Mouse (Mus musculus) left cerebral cortex, adult 18-20 months (tissue): Measurements from ENCODE around the gene Kremen2. TPM values are rescaled to one million over a fixed set of nuclear protein-coding genes. Genes with fewer than 3 reads are reported as not detected.

Experiments used
- DNase-seq, 2 experiments: peaks; one replicate each; pipeline ENCODE4 v3.0.0; 2021 to 2022; ENCODE audit warnings: low spot score in 2 of 2, mixed read lengths in 1 of 2
- total RNA-seq, 2 experiments: library from RNA; stranded (reverse); gene quantifications; 2 replicates each; pipeline ENCODE4 v1.2.3; 2021

Gene Kremen2
- total RNA-seq, 2 experiments from 2014 or later, result 0.60 to 0.82 TPM

DNA sequence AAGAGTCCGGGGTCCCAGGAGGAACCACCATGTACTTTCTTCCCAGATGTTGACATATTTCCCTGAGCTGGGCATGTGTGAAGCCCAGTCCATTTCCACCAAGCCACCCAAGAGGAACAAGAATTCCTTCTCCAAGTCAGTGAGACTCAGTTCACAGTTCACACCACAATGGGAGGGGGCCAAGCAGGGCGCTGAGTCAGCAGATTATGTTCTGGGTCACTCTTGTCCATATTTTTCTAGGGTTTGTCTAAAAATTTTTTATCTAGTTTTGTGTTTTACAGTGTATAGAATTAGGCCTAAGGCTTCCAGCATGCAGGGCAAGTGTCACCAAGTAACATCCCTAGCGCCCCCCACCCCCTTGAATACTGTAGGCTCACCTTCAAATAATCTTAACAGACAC is 15.5 kb upstream of the Kremen2 start:
- no peak for DNase-seq

DNA sequence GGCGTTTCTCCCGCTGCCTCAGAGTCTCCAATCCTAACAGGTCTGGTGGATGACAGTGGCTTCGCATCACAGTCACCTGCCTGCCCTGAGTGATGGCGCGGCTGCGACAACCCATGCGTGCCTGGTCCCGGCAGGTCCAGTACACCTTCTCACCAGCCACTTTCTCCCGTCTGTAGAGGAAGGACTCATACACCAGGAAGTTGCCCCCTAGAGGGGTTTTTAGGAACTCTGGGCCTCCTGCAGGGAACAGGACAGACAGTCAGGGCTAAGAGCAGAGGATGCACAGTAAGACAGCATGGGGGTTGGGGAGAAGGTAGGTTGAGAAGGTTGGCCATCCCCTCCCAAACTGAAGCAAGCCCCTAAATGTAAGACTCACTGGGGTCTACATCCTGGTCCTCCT is 14.6 kb upstream of the Kremen2 start:
- DNase-seq, result no peak

DNA sequence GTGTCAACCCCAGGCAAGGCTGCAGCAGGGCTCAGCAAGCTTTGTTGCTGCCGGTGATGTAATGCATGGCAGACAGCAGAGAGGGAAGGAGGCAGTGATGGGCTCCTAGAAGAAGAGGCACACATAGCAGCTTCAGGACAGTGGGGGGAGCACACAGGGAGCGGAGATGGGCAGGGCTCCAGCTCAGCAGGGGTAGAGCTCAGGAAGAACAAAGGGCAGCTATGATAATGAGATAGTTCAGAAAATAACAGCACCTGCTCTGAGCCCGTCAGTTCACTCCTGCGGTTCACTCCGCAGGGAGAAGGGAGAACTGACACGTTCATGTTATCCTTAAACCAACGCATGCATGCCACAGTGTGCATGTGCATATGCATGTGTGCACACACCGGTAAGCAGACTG is 13.2 kb upstream of the Kremen2 start:
- no peak for DNase-seq

DNA sequence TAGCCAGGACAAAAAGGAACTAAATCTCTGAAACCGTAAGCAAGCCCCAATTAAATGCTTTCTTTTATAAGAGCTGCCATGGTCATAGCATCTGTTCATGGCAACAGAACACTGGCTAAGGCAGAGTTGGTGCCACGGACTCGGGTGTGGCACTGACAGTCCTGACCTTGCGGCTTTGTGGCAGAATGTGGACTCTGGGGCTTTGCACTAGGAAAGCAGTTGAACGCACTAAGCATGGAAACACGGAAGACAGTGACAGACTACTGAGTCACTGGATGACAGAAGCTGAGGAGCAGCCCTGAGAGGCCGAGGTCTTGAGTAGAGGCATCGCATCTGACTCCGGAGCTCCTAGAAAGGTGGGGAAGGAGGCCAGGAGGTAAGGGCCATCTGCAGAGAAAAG is 11.9 kb upstream of the Kremen2 start:
- DNase-seq, result no peak

DNA sequence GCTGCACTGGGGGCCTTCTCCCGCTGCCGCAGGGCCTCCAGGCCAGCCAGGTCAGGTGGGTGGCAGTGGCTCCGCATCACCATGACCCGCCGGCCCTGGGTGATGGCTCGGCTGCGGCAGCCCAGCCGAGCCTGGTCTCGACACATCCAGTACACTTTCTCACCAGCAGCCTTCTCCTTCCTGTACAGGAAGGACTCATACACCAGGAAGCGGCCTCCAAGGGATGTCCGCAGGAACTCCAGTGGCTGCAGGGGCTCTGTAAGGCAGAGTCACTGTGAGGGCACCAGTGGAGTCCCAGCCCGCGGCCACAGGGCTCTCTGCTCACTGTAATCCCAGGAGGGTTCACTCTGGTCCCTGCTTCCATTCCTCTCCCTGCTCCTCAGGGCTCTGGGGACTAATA is 10.1 kb upstream of the Kremen2 start:
- no peak for DNase-seq

DNA sequence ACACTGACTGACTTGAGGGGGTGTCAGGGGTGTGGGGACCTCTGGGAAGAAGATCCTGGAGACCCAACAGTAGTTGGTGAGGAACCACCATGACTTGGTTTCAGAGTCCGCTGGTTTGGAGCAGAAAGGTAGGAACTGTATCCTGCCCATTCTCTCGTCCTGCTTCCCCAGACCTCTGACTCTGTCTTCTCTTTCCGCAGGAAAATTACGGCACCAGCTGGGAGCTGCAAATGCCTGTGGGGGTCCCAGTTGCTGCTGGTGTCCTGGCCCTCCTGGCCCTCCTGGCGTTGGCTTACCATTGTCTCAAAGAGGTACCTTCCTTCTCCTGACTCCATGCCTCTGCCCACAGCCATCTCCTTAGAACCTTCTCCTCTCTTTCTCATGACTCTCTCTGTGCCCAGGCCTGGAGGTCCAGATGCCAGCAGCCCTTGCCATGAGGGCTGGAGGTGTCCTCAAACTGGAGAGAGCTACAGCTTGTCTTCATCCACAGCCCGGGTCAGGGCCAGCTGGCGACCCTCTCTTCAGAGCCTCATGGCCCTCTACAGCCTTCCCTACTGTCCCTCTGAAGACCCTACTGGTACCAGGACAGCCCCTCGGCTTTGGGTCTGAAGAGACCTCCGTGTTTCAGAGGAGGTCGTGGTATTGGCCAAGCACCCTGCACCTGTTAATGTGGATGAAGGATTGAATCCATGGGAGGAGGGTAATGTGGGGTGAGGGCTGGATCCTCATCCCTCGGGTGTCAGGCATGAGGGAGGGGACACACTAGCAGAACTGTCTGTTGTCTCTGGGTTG is 4.0 kb upstream of the Kremen2 start:
- DNase-seq, result no peak

DNA sequence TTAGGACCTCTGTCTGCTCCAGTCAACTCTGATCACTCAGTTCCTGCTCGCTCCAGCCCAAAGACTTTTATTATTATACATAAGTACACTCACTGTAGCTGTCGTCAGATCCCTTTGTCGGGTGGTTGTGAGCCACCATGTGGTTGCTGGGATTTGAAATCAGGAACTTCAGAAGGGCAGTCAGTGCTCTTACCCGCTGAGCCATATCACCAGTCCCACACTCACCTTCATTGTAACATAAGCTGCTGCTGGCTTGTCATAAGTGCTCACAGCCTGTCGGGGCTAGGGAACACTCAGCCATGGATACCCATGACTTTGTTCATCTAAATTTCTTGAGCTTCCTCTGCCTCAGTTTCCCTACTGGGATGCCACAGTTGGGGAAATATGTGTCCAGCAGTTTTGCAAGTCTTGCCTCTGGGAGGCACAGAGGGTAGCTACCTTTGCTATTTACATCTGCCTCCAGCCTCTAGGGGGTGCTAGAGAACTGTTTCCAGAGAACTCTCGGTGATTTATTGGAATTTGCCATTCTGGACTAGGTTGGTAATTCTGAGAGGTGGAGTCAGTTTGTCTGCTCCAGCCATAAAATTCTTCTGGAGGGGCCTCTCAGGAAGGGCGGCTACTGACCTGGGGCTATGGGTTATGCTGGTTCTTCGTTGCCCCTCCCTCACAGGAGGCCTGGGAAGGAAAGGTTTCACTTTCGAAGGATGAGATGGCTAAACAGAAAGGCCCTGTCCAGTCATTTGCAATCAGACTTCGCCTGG is 3.2 kb upstream of the Kremen2 start:
- peak; percentile 70 to 79 for DNase-seq

DNA sequence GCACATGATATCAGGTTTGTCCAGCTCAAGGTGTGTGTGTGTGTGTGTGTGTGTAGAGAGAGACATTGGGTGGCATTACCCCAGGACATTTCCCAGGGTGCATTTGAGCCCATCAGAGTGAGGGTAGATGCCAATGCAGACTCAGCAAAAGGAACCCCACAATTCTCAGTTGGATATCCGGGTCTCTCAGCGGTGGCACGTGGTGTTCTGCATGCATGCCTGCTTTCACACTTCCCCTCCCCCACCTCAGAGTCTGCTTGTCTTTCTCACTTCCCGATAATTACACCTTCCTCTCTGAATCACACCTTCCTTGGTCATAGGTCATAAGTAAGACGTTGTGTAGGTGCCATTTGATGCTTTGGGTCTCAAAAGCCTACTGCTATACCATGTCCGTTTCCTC is 2.4 kb upstream of the Kremen2 start:
- no peak for DNase-seq

DNA sequence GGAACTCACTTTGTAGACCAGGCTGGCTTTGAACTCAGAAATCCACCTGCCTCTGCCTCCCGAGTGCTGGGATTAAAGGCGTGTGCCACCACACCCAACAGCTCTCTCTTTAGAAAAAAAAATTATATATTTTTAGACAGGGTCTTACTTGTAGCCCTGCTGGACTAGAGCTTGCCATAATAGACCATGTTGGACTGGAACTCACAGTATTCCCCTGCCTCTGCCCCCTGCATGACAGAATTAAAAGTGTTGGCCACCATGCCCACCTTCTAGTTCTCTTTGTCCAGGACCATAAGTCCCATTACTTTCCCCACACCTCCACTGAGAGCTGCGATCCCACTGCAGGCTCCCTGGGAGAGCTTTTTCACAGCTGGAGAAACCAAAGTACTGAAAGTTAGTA is 1.8 kb upstream of the Kremen2 start:
- DNase-seq, result no peak

DNA sequence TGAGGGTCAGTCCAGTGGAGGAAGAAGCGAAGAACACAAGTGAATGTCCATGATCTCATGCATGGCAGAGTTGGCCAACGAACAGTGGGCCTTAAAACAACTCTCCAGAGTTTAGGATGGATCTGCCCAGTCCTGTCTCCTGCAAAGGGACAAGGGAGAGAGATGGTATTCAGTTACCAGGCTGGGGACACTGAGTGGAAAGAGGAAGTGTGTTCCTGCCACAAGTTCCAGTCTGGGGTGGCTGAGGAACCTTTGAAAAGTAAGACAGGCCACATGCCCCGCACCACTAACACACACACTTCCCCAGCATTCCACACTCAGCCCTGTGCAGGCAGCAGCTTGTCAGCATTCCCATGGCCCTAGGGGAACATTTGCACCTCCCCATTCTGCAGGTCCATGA is 1.1 kb upstream of the Kremen2 start:
- no peak for DNase-seq

DNA sequence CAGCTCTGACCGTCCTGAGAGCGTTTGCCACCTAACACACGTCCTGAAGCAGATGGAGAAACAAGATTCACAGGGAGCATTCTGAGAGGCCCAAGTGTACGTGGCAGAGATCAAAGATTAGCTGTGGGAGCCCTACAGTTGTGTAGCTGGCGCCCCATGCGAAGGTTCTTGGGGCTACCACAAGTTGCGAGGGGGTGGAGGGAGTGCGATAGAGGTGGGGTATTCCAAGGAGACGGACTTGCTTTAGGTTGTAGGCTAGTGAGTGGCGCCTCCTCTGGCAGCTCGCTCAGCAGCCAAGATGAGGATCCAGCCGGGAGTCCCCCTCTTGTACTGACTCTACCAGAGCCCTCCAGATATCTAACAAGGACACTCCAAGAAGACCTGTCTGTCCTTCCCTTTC is 678 bp upstream of the Kremen2 start:
- no peak for DNase-seq

DNA sequence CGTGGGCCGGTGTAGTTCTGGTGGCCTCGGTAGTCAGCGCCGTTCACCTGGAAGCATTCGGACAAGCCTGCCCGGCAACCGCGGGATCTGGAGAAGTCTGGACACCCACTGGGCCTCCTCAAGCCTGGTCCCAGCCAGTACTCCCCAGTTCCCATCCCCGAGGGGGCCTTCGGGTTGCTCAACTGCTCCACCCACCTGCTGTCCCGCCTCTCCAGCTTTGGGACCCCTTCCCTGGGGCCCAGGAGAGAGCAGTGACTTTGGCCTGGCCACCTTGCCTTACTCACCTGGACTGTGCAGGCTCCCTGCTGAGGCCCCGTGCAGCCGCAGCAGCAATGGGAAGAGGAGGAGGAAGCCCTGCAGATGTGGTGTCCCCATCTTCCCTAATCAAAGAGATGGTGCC is 982 bp downstream of the Kremen2 start:
- no peak for DNase-seq

DNA sequence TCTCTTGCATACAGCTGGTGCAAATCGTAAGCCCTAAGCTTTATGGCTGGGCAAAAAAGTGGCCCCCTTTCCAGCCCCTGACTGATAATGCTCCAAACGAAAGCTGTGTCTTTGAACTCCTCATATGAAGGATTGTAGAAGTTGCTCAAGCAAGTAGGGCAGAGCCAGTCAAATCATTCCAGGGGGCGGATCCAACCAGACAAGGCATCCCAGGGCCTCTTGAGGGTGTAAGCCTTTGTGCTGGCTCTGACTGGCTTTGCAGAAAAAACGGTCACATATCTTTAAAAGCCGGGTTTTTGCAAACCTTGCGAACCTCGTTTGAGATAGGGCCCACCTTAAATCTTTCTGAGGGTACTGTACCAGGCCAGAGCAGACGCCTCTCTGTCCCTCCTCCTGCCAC is 1.6 kb downstream of the Kremen2 start:
- no peak for DNase-seq

DNA sequence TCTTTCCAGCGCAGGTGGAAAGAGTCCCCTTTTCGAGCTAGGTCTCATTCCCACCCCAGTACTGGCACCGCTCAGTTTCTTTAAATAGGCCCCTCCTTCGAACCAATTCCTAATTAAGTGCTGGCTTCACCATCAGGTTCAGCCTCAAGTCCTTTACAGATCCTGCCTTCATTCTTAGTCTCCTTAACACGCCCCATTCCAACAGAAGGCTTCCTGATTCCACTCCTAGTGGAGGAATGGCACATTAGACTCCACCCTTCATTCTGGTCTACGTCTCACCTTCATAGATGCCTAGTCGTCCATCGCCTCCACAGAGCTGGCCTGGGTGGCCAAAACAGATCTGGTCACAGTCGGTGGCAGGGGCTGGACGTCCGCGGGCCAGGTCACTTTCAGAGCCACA is 2.7 kb downstream of the Kremen2 start:
- no peak for DNase-seq

DNA sequence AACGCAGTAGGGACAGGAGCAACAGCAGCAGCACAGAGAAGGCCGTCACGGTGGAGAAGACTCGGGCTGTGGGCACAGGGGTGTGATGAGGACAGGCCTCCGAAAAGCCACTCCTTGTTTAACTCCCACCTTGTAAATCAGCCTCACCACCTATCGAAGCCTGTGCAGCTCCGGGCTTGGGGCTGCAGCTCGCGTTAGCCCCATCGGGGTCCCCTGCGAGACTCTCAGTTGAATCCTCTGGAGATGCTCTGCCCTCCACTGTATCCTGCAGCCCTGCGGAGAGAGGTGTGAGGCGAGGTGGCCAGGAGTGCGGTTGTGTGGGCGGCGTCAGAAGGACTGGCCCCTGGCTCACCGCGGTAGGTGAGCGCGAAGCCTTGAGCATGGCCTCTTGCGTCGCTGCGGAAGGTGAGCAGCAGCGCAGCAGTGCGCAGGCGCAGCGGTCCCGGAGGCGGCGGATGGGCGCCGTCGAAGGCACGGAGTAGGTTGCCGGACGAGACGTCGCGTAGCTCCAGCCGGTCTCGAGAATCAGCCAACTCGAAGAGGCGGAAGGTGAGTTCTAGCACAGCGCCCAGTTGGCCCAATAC is 3.3 kb downstream of the Kremen2 start:
- DNase-seq, result no peak

DNA sequence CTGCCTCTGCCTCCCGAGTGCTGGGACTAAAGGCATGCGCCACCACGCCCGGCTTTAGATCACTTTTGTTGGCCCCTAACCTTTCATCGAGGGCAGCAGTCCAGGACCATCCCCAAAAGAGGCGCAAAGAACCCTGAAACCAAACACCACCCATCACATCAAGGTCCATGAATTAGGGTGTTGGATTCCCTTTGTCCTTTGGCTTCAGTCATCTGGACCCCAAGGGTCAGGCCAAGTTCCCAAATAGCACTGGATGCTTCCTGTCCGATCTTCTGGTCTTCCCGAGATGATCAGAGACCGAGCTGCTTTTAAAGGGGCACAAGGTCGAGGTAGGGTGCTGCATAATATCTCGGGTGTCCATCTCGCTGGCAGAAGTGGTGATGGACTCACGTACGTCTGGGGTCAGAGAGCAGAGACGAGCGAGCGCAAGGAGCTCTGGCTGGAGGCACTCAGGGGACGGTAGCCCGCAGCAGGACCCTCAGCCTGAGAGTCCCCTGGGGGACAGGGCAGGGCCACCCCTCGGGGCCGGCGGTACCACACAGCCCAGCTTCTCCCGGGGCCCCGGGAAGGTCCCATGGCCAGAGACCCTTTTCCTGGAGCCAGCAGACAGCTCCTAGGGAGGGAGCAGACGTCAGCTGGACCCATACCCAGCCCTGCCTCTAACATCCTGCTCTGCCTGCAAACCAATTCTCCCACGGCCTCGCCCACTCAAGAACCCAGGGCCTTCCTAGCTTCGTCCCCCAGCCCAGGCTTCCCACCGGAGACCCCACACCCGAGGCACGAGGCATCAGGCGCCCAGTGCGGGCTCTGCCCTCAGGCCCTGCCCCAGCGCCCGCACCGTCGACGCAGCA is 4.0 kb downstream of the Kremen2 start:
- no peak for DNase-seq

DNA sequence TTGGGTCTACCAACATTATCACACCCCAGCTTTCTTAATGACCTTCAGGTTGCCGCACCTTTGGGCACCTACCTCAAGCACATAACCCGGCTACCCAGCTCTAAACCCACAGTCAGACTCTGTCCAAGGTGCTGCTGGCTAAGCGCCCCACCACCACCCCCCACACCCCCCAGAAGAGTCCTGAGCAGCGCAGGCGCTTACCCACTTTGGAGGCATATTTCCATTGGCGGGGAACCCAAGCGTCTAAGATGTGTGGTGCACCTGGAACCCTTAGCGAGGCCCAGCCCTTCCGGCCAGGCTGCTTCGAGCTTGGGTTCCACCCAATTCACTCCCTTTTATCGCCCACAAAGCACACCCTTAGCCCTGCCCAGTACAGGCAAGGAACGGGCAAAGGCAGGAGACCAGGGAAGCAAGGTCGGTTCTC is 5.0 kb downstream of the Kremen2 start, which contains the start of gene Paqr4:
Gene Paqr4, minus strand, starts transcription at position 270 of the 424 bp plus-strand sequence.
- no peak for DNase-seq

DNA sequence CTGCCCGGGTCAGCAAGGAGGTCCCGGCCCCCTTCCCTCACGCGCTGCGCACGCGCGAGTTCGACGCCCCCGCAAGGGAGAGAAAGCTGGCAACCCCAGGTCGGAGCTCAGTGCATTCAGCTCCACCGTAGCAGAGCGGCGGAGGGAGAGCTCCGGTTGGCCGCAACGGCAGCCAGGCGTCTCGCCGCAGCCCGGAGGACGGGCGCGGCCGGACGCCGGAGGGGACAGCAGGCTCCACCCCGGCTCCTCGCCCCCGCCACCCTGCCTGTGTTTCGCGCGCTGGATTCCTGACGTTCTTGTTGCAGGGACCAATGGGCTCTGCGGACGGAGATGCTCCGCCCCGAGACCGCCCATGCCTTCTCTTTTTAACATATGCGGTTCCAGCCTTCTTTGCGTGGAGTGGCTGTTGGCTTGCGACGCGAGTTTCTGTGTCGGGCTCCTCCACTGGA is 5.5 kb downstream of the Kremen2 start:
- DNase-seq, result peak; percentile 92 to 95

DNA sequence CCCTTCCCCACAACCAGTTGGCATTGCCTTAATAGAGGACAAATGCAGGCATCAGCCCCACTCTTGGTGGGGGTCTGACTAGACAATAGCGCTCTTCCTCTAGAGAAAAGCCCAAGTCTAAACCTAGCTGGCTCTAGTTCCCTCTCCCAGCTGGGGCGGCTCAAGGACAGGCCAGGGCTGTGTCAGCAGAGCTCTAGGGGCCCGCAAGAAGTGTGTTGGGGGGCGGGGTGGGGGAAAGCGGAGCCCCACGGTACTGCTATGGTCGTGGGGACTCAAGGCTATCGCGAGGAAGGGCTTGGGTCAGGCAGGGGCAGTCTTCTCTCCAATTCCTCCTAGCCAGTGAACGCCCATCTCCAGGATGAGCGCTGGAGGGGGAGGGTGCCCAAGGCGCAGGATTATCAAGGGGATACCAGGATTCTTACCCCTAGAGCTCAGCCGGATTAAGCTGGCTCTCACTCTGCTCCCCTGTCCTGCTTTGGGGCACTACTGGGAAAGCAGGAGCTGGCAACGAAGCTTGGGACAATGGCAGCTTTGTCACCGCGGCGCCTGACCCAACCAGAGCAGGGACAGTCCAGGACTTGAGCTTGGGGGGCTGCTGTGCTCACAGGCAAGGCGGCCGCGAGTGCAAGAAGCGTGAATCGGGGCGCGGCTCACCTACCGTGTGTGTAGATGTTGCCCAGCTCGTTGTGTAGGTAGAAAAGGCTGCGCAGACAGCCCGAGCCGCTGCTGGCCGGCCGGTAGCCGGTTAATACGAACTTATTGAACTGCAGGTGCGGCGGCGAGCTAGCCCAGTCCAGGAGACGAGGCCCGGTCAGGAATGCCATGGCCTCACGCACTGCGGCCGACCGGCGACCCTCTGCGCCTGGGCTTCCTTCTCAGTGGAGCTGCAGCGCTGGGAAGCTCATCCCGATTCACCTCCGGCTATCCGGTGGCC is 6.2 kb downstream of the Kremen2 start:
- peak; percentile 40 to 48 for DNase-seq

DNA sequence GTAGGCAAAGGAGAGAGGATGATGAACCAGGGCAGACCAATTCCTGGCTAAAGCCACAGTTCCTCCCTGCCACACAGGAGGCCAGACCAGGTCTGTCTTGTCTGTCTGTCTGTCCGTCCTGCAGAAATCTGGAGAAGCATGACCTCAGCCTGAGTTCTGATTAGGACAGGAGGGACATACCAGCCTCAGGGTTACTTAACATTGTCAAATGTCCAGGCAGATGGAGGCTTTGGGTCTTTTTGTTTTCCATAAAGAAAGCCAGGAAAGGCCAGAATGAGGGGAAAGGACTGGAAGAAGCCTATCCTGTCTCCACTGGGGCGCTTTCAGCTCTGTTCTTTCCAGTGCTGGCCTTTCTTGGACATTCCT is 6.8 kb downstream of the Kremen2 start:
- no peak for DNase-seq
